Mouse (Mus musculus): ENCODE results near the gene Clcnka.

GRCm38 (mm10) chr4:141419398-141420191 is 21.1 kb upstream of the Clcnka start:
- TF ChIP-seq POLR2A (IDR thresholded peaks at IDR 0.05; ENCODE audit: control insufficient read depth, extremely low read depth, insufficient read depth, low read length, poor library complexity) (no peak), CTCF (IDR thresholded peaks at IDR 0.05; ENCODE audit: borderline replicate concordance, control insufficient read depth, extremely low read depth, insufficient read depth, low read length, poor library complexity) (no peak)
